Mouse (Mus musculus): Measurements from ENCODE around the gene B830017H08Rik. TPM values are rescaled to one million over a fixed set of nuclear protein-coding genes. Genes with fewer than 3 reads are reported as not detected.

The B830017H08Rik gene
- polyA plus RNA-seq, 2 experiments from 2014 or later = not detected

GRCm38 (mm10) chr16:17851860-17852259, 18.9 kb downstream of the B830017H08Rik start:
- no peak for ATAC-seq

GRCm38 (mm10) chr16:17853263-17853662, 20.3 kb downstream of the B830017H08Rik start:
- ATAC-seq = no peak

GRCm38 (mm10) chr16:17857157-17857556, 24.2 kb downstream of the B830017H08Rik start:
- no peak for ATAC-seq

GRCm38 (mm10) chr16:17858592-17858991, 25.7 kb downstream of the B830017H08Rik start:
- peak; percentile 54 for ATAC-seq

- ATAC-seq = no peak
Observed at GRCm38 (mm10) chr16:17865293-17865692, 32.4 kb downstream of the B830017H08Rik start.

- ATAC-seq = no peak
Observed at GRCm38 (mm10) chr16:17865770-17866169, 32.8 kb downstream of the B830017H08Rik start.

- no peak for ATAC-seq
Observed at GRCm38 (mm10) chr16:17871248-17871647, 38.3 kb downstream of the B830017H08Rik start.

GRCm38 (mm10) chr16:17872995-17873394, 40.1 kb downstream of the B830017H08Rik start:
- ATAC-seq = no peak

GRCm38 (mm10) chr16:17875174-17875573, 42.3 kb downstream of the B830017H08Rik start:
- ATAC-seq = no peak

- no peak for ATAC-seq
Observed at GRCm38 (mm10) chr16:17876096-17876495, 43.2 kb downstream of the B830017H08Rik start.

- no peak for ATAC-seq
Observed at GRCm38 (mm10) chr16:17879571-17879970, 46.6 kb downstream of the B830017H08Rik start.

GRCm38 (mm10) chr16:17882196-17882595, 49.3 kb downstream of the B830017H08Rik start:
- no peak for ATAC-seq

GRCm38 (mm10) chr16:17884116-17884515, 51.2 kb downstream of the B830017H08Rik start:
- no peak for ATAC-seq

Other genes starting within 250 kb of the B830017H08Rik start
- under 1 TPM; 0.42 to 0.69 TPM for gene Slc7a4, start 249.9 kb upstream of the B830017H08Rik start, polyA plus RNA-seq (2017; shearing (Covaris generic))
- 10 to 100 TPM; 10.4 to 18.1 TPM for gene Smpd4, start 213.8 kb upstream of the B830017H08Rik start, polyA plus RNA-seq (2017; shearing (Covaris generic))
- gene Ccdc74a, start 186.7 kb upstream of the B830017H08Rik start, polyA plus RNA-seq (2017; shearing (Covaris generic)) = under 1 TPM in 1 of 2 experiments, not detected in 1; 0.75 TPM
- 10 to 100 TPM; 66.5 to 89.2 TPM for gene Med15, start 100.2 kb upstream of the B830017H08Rik start, polyA plus RNA-seq (2017; shearing (Covaris generic))
- gene Klhl22, start 73.5 kb upstream of the B830017H08Rik start, polyA plus RNA-seq (2017; shearing (Covaris generic)) = 10 to 100 TPM; 11.8 to 16.3 TPM
- gene Scarf2, start 35.8 kb upstream of the B830017H08Rik start, polyA plus RNA-seq (2017; shearing (Covaris generic)) = not detected
- 1 to 10 TPM; 2.7 to 3.3 TPM for gene Car15, start 5.2 kb downstream of the B830017H08Rik start, polyA plus RNA-seq (2017; shearing (Covaris generic))
- gene Gm20518, start 58.5 kb downstream of the B830017H08Rik start, polyA plus RNA-seq (2017; shearing (Covaris generic)) = under 1 TPM in 1 of 2 experiments, not detected in 1; 0.15 TPM
- not detected for gene Tssk1, start 61.1 kb downstream of the B830017H08Rik start, polyA plus RNA-seq (2017; shearing (Covaris generic))
- gene Dgcr2, start 65.4 kb downstream of the B830017H08Rik start, polyA plus RNA-seq (2017; shearing (Covaris generic)) = 10 to 100 TPM; 17.6 to 20.8 TPM
- not detected for gene Tssk2, start 65.5 kb downstream of the B830017H08Rik start, polyA plus RNA-seq (2017; shearing (Covaris generic))
- 10 to 100 TPM; 24.1 to 40.2 TPM for gene Ess2, start 78.2 kb downstream of the B830017H08Rik start, polyA plus RNA-seq (2017; shearing (Covaris generic))
- not detected for gene Gsc2, start 81.9 kb downstream of the B830017H08Rik start, polyA plus RNA-seq (2017; shearing (Covaris generic))
- 10 to 100 TPM in 1 of 2 experiments, 1 to 10 TPM in 1; 6.3 to 13.1 TPM for gene Slc25a1, start 95.1 kb downstream of the B830017H08Rik start, polyA plus RNA-seq (2017; shearing (Covaris generic))
- gene Vpreb2, start 147.3 kb downstream of the B830017H08Rik start, polyA plus RNA-seq (2017; shearing (Covaris generic)) = not detected
- 10 to 100 TPM; 15.6 to 19.7 TPM for gene Dgcr6, start 219.7 kb downstream of the B830017H08Rik start, polyA plus RNA-seq (2017; shearing (Covaris generic))

All from activated CD4-positive, CD25-positive, alpha-beta regulatory T cell, adult 4 months (primary cell).